21 mouse cellular contexts compared by ENCODE assay signal in the genomic region with DNA sequence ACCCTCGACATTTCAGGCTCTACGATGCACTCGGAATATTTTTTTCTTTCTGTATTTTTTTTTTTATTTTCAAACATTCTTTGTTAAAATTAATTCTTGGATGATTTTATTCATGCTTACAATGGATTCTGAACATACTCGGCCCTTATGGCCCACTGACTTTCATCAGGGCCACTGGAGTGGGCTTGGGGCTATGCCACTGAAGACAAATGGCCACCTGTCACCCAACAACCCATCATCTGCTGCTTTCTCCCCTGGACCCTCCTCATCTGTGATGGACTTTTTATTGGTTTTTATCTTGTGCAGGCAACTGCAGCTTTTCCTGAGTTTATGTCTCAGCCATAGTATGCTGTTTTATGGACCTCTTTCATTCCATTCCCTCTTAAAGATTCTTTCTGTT.
"Had no signal": no experiment of that assay in that cellular context is flagged by ENCODE, and none has a peak within 500 bp of the region (broad histone marks: within the 10 kb centered on the region; RNA-seq: fewer than 3 reads in every experiment).

No protein-coding gene starts in this region.

- H3K27ac ChIP-seq: lung, embryonic 15.5 days; macrophage; midbrain, embryonic 13.5 days; neural tube, embryonic 13.5 days; neural tube, embryonic 15.5 days had no signal

- ATAC-seq: liver, postnatal 0 days; lung, postnatal 0 days; midbrain, embryonic 13.5 days; midbrain, embryonic 16.5 days had no signal

- H3K27me3 ChIP-seq: lung, embryonic 15.5 days; megakaryocyte, embryonic 14.5 days; midbrain, embryonic 13.5 days; neural tube, embryonic 13.5 days; neural tube, embryonic 15.5 days had no signal

- DNase-seq: liver, postnatal 0 days; lung, adult 2 months; lung, postnatal 14 days; lung, postnatal 36 days; retina, postnatal 1 day; right cerebral cortex, postnatal 25 days; right cerebral cortex, postnatal 4 days; spleen, adult 18-20 months; thymus, adult 18-20 months; thymus, postnatal 14 days; thymus, postnatal 36 days had no signal

- H3K4me3 ChIP-seq: lung, embryonic 15.5 days; megakaryocyte, embryonic 14.5 days; midbrain, embryonic 13.5 days; myocyte; neural tube, embryonic 13.5 days; neural tube, embryonic 15.5 days had no signal

- H3K4me2 ChIP-seq: lung, embryonic 15.5 days; midbrain, embryonic 11.5 days; midbrain, embryonic 13.5 days; neural tube, embryonic 13.5 days; neural tube, embryonic 15.5 days had no signal

- H3K4me1 ChIP-seq: lung, embryonic 15.5 days; megakaryocyte, embryonic 14.5 days; midbrain, embryonic 13.5 days; neural tube, embryonic 13.5 days; neural tube, embryonic 15.5 days had no signal

- H3K9me3 ChIP-seq: lung, embryonic 15.5 days; megakaryocyte, embryonic 14.5 days; neural tube, embryonic 13.5 days; neural tube, embryonic 15.5 days had no signal

- H3K36me3 ChIP-seq: lung, embryonic 15.5 days; midbrain, embryonic 13.5 days; neural tube, embryonic 13.5 days; neural tube, embryonic 15.5 days had no signal

- H3K9ac ChIP-seq: liver, postnatal 0 days; lung, embryonic 15.5 days; midbrain, embryonic 13.5 days; neural tube, embryonic 13.5 days; neural tube, embryonic 15.5 days had no signal
